Mouse (Mus musculus) stomach, embryonic 14.5 days (tissue): ENCODE data around the gene Znrf1. TPM values are rescaled to one million over a fixed set of nuclear protein-coding genes. Genes with fewer than 3 reads are reported as not detected.
A peak's percentile ranks its signal among the peaks of the same experiment; 100 is the strongest.

Source experiments
- ATAC-seq: fragments of 200-750 bp; cut with Nextera tagmentation; 2 replicates; pipeline ENCODE4 v1.8.0; 2017; ENCODE audit warnings: low read depth, moderate TSS enrichment; ENCODE audit not compliant: insufficient number of reproducible peaks, insufficient read depth, low FRiP score
- H3K27ac ChIP-seq: fragments of 300-500 bp; sonication (generic); 2 replicates; pipeline ENCODE4 v1.5.1; 2014; ENCODE audit warnings: mild to moderate bottlenecking, low read length, moderate library complexity, mixed read lengths
- H3K27me3 ChIP-seq: fragments of 300-500 bp; sonication (generic); 2 replicates; pipeline ENCODE4 v1.6.1; 2014; ENCODE audit warnings: low read length, control low read depth, mixed read lengths; ENCODE audit not compliant: control insufficient read depth, insufficient read depth
- H3K36me3 ChIP-seq: fragments of 300-500 bp; sonication (generic); 2 replicates; pipeline ENCODE4 v1.6.1; 2014; ENCODE audit warnings: mild to moderate bottlenecking, control low read depth, low read length, moderate library complexity, mixed read lengths; ENCODE audit not compliant: control insufficient read depth, insufficient read depth
- H3K4me1 ChIP-seq: fragments of 300-500 bp; sonication (generic); 2 replicates; pipeline ENCODE4 v1.6.1; 2014; ENCODE audit warnings: low read length, control low read depth, mixed read lengths; ENCODE audit not compliant: control insufficient read depth, insufficient read depth
- H3K4me2 ChIP-seq: fragments of 300-500 bp; sonication (generic); replicated peaks from 2 replicates; pipeline ENCODE4 v1.6.1; 2014; ENCODE audit warnings: low read depth, low read length, control low read depth
- H3K4me3 ChIP-seq: fragments of 300-500 bp; sonication (generic); 2 replicates; pipeline ENCODE4 v1.5.1; 2014; ENCODE audit warnings: low read depth, low read length, control low read depth
- H3K9ac ChIP-seq: fragments of 300-500 bp; sonication (generic); replicated peaks from 2 replicates; pipeline ENCODE4 v1.6.1; 2014; ENCODE audit warnings: low read depth, mild to moderate bottlenecking, control low read depth, low read length, moderate library complexity, mixed read lengths
- H3K9me3 ChIP-seq: fragments of 300-500 bp; sonication (generic); 2 replicates; pipeline ENCODE4 v1.6.1; 2016; ENCODE audit warnings: low read depth, low read length, control low read depth; ENCODE audit not compliant: control insufficient read depth
- WGBS: fragments of 180-500 bp; shearing (Covaris S2); extraction: QIAGEN DNeasy Blood & Tissue Kit; methylation state at CpG from one replicate; pipeline ENCODE4 v1.1.7; 2014; 5-methylcytosine and 5-hydroxymethylcytosine counted together
- polyA plus RNA-seq: library from polyadenylated mRNA; unstranded; fragments of >200 nt; fragmentation: Nextera tagmentation; extraction: Ambion mirVana; gene quantifications from 2 replicates; pipeline ENCODE4 v1.2.1, GENCODE M21; 2014

Gene Znrf1
- polyA plus RNA-seq, 1 experiment from 2014 or later = 37.7 TPM

- no peak for ATAC-seq
- Histone ChIP-seq H3K27ac (no peak overlapping the region), H3K4me3 (no peak overlapping the region), H3K4me1 (no peaks in the 10 kb centered on the region), H3K4me2 (no peak overlapping the region), H3K9ac (no peak overlapping the region), H3K27me3 (no peaks in the 10 kb centered on the region), H3K36me3 (no peaks in the 10 kb centered on the region), H3K9me3 (no peaks in the 10 kb centered on the region)
- 37% methylated on average over 2 of the region's 2 CpGs for WGBS
Observed at GRCm38 (mm10) chr8:111508566-111508965, 27.3 kb upstream of the Znrf1 start.

DNA sequence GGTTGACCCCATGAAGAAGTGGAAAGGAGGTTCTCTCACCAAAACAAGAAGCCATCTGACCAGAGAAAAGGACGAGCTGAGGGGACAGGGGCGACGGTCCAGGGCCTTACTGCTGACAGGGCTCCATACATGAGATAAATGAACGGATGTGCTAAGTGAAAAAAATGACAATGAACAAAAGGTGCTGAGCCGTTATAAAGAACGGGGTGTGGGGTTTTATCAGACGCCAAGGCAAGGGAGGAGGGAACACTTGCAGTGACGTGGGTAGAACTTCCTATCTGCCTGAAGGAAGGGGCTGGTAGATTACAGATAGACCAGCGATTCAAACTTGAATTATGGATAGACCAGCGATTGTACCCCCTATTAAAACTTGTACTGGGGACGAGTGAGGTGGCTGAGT lies 26.6 kb upstream of the Znrf1 start:
- ATAC-seq = no peak
- Histone ChIP-seq H3K4me1 (no peaks in the 10 kb centered on the region), H3K4me3 (no peak overlapping the region), H3K36me3 (no peaks in the 10 kb centered on the region), H3K27me3 (no peaks in the 10 kb centered on the region), H3K9ac (no peak overlapping the region), H3K27ac (no peak overlapping the region), H3K4me2 (no peak overlapping the region), H3K9me3 (no peaks in the 10 kb centered on the region)
- WGBS = 77% methylated on average over 11 of the region's 11 CpGs

GRCm38 (mm10) chr8:111510401-111510800 lies 25.5 kb upstream of the Znrf1 start:
- no peak overlapping the region for H3K9ac ChIP-seq
- no peak overlapping the region for H3K4me3 ChIP-seq
- no peaks in the 10 kb centered on the region for H3K4me1 ChIP-seq
- no peak overlapping the region for H3K27ac ChIP-seq
- H3K9me3 ChIP-seq = no peaks in the 10 kb centered on the region
- no peaks in the 10 kb centered on the region for H3K27me3 ChIP-seq
- no peaks in the 10 kb centered on the region for H3K36me3 ChIP-seq
- no peak for ATAC-seq
- WGBS = 42% methylated on average over 4 of the region's 4 CpGs
- no peak overlapping the region for H3K4me2 ChIP-seq

DNA sequence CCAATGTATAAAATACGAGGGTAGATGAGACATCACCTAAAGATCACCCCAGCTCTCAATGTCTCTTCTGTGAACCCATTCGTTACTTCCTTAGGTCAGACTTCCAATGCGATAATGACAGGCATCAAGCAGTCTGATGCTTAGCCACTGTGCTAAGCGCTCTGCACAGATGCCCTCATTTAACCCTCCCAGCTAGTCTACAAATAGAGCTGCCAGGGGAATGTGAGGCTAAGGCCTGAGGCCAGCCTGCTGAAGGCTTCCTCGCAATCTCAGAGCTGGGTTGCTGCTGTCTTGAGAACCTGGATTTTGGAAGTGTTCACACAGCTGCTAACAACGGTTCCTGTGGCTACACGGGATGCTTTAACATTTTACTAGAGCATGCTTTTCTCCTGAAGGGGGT lies 23.0 kb upstream of the Znrf1 start:
- Histone ChIP-seq H3K9ac (no peak overlapping the region), H3K36me3 (no peaks in the 10 kb centered on the region)

GRCm38 (mm10) chr8:111513446-111513845 lies 22.5 kb upstream of the Znrf1 start:
- H3K4me3 ChIP-seq = no peak overlapping the region
- no peak overlapping the region for H3K4me2 ChIP-seq
- H3K4me1 ChIP-seq = no peaks in the 10 kb centered on the region
- H3K27ac ChIP-seq = no peak overlapping the region
- 89% methylated on average over 8 of the region's 8 CpGs for WGBS
- H3K27me3 ChIP-seq = no peaks in the 10 kb centered on the region
- no peaks in the 10 kb centered on the region for H3K36me3 ChIP-seq
- ATAC-seq = no peak
- no peaks in the 10 kb centered on the region for H3K9me3 ChIP-seq
- H3K9ac ChIP-seq = no peak overlapping the region

More for the DNA sequence above, 23.0 kb upstream of the Znrf1 start:
- no peak overlapping the region for H3K27ac ChIP-seq
- no peaks in the 10 kb centered on the region for H3K4me1 ChIP-seq
- WGBS = 80% methylated on average over 7 of the region's 7 CpGs
- H3K4me3 ChIP-seq = no peak overlapping the region
- no peaks in the 10 kb centered on the region for H3K9me3 ChIP-seq
- no peak for ATAC-seq
- no peaks in the 10 kb centered on the region for H3K27me3 ChIP-seq
- no peak overlapping the region for H3K4me2 ChIP-seq

DNA sequence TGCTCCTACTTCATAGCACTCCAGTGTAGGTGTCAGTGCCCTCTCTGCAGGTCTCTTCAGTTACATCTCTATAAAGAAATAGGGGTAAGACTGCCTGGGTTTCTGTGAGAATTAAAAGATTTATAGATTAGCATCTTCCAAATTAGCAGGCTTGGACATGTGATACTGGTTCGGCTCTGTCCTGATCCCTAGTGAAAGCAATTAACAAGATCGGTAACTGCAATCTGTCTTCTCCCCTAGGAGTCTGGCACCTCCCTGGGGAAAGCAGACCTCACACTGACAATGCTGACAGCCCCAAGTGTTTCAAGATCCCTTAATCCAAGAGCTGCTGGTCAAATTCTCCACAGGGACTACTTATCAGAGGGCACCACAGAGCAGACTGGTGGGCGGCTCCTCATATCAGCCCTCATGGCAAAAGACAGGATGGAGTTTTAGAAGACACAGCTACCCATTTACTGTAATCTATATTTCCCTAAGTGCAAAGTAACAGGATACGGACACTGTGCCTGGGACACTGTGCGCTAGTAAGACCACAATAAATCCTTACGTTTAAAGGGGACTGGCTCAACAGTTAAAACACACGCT lies 19.4 kb upstream of the Znrf1 start:
- Histone ChIP-seq H3K36me3 (no peaks in the 10 kb centered on the region), H3K9me3 (no peaks in the 10 kb centered on the region), H3K4me3 (no peak overlapping the region), H3K4me2 (no peak overlapping the region), H3K9ac (no peak overlapping the region), H3K27ac (no peak overlapping the region), H3K4me1 (peaks cover 7% of the 10 kb centered on the region; the same call in 1 of the 2 replicates), H3K27me3 (no peaks in the 10 kb centered on the region)
- ATAC-seq = no peak
- 74% methylated on average over 7 of the region's 7 CpGs for WGBS

DNA sequence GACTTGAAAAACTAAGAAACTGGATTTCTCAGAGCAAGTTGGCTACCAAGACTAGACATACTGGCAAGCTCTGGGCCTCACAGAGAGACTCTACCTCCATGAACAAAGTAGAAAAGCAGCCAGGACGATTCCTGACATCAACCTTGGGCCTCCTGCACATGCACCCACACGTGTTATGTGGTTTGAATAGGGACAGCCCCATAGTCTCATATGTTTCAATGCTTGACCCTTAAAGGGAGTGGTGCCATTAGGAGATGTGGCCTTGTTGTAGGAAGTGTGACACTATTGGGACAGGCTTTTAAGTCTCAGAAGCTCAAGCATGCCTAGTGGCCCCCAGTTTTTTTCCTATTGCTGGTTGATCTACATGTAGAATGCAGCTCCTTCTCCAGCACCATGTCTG lies 18.4 kb upstream of the Znrf1 start:
- H3K36me3 ChIP-seq = no peaks in the 10 kb centered on the region
- no peak overlapping the region for H3K9ac ChIP-seq
- no peaks in the 10 kb centered on the region for H3K27me3 ChIP-seq
- H3K27ac ChIP-seq = no peak overlapping the region
- WGBS = 86% methylated on average over 2 of the region's 2 CpGs
- H3K4me1 ChIP-seq = peaks cover 7% of the 10 kb centered on the region; the same call in 1 of the 2 replicates
- H3K4me3 ChIP-seq = no peak overlapping the region
- no peak overlapping the region for H3K4me2 ChIP-seq
- no peaks in the 10 kb centered on the region for H3K9me3 ChIP-seq
- ATAC-seq = no peak

DNA sequence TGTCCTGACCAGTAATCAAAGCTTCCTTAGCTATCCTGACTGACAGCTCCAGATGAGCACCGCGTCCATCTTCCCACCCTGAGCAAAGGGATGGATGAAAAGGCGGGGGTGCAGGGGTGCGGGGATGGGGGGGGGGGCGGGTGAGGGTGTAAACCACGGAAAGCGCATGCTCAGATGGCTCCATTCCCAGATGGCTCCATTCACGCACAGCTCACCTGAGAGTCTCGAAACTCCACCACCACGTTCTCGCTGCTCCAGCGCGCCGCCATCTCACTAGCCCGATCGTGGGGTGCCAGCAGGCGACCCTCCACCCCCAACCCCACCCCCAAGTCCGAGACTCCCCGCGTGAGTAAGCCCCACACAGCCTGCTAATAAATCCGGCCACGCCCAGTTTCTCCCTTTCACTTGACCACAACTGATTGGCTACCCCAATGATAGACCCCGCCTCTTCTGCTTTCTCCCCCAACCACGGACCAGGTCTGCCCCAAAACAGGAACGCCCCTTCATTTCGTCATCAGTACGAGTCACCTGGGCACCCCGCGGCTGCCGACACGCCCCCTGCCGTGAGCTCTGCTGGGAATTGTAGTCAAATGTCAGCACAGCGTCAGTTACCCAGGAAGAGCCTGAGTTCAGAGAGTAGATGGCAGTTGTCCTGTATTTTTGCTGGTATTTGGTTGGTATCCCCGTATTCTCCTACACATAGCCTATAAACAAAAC lies 14.0 kb upstream of the Znrf1 start, which contains the start of gene Wdr59:
TSS of gene Wdr59 (minus strand) at position 380 of the 717 bp plus-strand sequence.
- Histone ChIP-seq H3K9me3 (no peaks in the 10 kb centered on the region), H3K36me3 (no peaks in the 10 kb centered on the region), H3K4me3 (peak within 1 kb of the TSS; percentile 63), H3K27me3 (no peaks in the 10 kb centered on the region), H3K4me1 (peaks cover 7% of the 10 kb centered on the region; the same call in 1 of the 2 replicates), H3K9ac (peak within 1 kb of the TSS; percentile 36; the same call in 1 of the 2 replicates), H3K27ac (peak within 1 kb of the TSS; percentile 27; the same call in 1 of the 2 replicates), H3K4me2 (peak within 1 kb of the TSS; percentile 69)
- WGBS = under 1% methylated on average over 34 of the region's 34 CpGs
- peak; percentile 100 for ATAC-seq
